Mouse (Mus musculus): Measurements from ENCODE around the gene Fbxw5.

Gene Fbxw5

GRCm38 (mm10) chr2:25479551-25480311 is 20.8 kb upstream of the Fbxw5 start:
- DNase-seq: no peak

GRCm38 (mm10) chr2:25480541-25480940 is 20.0 kb upstream of the Fbxw5 start:
- DNase-seq: no peak

GRCm38 (mm10) chr2:25482969-25483368 is 17.6 kb upstream of the Fbxw5 start:
- peak; percentile 76 for DNase-seq

- DNase-seq: peak; percentile 98
These were observed 15.5 kb upstream of the Fbxw5 start for GRCm38 (mm10) chr2:25484901-25485647.

GRCm38 (mm10) chr2:25487965-25488670 is 12.4 kb upstream of the Fbxw5 start:
- DNase-seq: no peak

- peak; percentile 74 for DNase-seq
These were observed 11.9 kb upstream of the Fbxw5 start for GRCm38 (mm10) chr2:25488671-25489068.

GRCm38 (mm10) chr2:25492988-25493387 is 7.6 kb upstream of the Fbxw5 start:
- no peak for DNase-seq

GRCm38 (mm10) chr2:25493476-25493961 is 7.0 kb upstream of the Fbxw5 start, which contains the start of gene Lcn12:
Gene Lcn12, minus strand, starts transcription at chr2:25493911.
- peak; percentile 85 for DNase-seq

GRCm38 (mm10) chr2:25496462-25496861 is 4.1 kb upstream of the Fbxw5 start:
- peak; percentile 76 for DNase-seq

GRCm38 (mm10) chr2:25497846-25498575 is 2.5 kb upstream of the Fbxw5 start:
- DNase-seq: peak; percentile 65

- DNase-seq: peak; percentile 59
These were observed 1.7 kb upstream of the Fbxw5 start for GRCm38 (mm10) chr2:25498622-25499478.

GRCm38 (mm10) chr2:25500071-25500575 is 427 bp upstream of the Fbxw5 start:
- no peak for DNase-seq

- DNase-seq: peak; percentile 73
These were observed 1.3 kb downstream of the Fbxw5 start, which contains the start of gene C8g for GRCm38 (mm10) chr2:25501593-25502486. Gene C8g, minus strand, starts transcription at chr2:25501719.

GRCm38 (mm10) chr2:25502726-25503125 is 2.2 kb downstream of the Fbxw5 start:
- peak; percentile 39 for DNase-seq

- DNase-seq: peak; percentile 31
These were observed 4.0 kb downstream of the Fbxw5 start for GRCm38 (mm10) chr2:25504538-25504937.

- peak; percentile 25 for DNase-seq
These were observed 4.5 kb downstream of the Fbxw5 start for GRCm38 (mm10) chr2:25505000-25505399.

- DNase-seq: peak; percentile 47
These were observed 5.3 kb downstream of the Fbxw5 start for GRCm38 (mm10) chr2:25505860-25506259.

- peak; percentile 31 for DNase-seq
These were observed 6.4 kb downstream of the Fbxw5 start for GRCm38 (mm10) chr2:25506964-25507363.

- no peak for DNase-seq
These were observed 9.4 kb downstream of the Fbxw5 start for GRCm38 (mm10) chr2:25509912-25510311.

Measured in cerebellum, adult 9-11 months (tissue).